Mouse (Mus musculus) MEL (cell line): Measurements from ENCODE around the gene D430042O09Rik. TPM values are rescaled to one million over a fixed set of nuclear protein-coding genes. Genes with fewer than 3 reads are reported as not detected.

ENCODE experiments used
- DNase-seq: peaks from one replicate; pipeline ENCODE4 v3.0.0; 2011; ENCODE audit warnings: low read depth, low spot score
- H3K27ac ChIP-seq: 2 replicates; pipeline ENCODE4 v1.5.1; 2012; ENCODE audit warnings: low read depth, mild to moderate bottlenecking, control low read depth, low read length, moderate library complexity; ENCODE audit not compliant: control insufficient read depth
- H3K27me3 ChIP-seq, 2 experiments: fragments of 150-350 bp in 1 of 2; sonication (generic) in 1 of 2; 2 replicates each; pipeline ENCODE4 v1.6.1; 2012; ENCODE audit warnings: low read length in 2 of 2, mild to moderate bottlenecking in 2 of 2, improper control_type of control experiment in 1 of 2, moderate library complexity in 1 of 2; ENCODE audit not compliant: insufficient read depth in 2 of 2, control insufficient read depth in 1 of 2
- H3K36me3 ChIP-seq, 2 experiments: 2 replicates each; pipeline ENCODE4 v1.6.1; 2012 to 2014; ENCODE audit warnings: low read length in 2 of 2, improper control_type of control experiment in 1 of 2, inconsistent platforms in 1 of 2, mild to moderate bottlenecking in 1 of 2; ENCODE audit not compliant: insufficient read depth in 2 of 2, control insufficient read depth in 1 of 2
- H3K4me1 ChIP-seq, 2 experiments: fragments of 150-350 bp in 1 of 2; sonication (generic) in 1 of 2; 2 replicates each; pipeline ENCODE4 v1.6.1; 2012; ENCODE audit warnings: low read length in 2 of 2, improper control_type of control experiment in 1 of 2, mild to moderate bottlenecking in 1 of 2; ENCODE audit not compliant: insufficient read depth in 2 of 2, control insufficient read depth in 1 of 2
- H3K4me3 ChIP-seq, 2 experiments: fragments of 150-350 bp in 1 of 2; sonication (generic) in 1 of 2; 2 replicates each; pipeline ENCODE4 v1.5.1; 2012; ENCODE audit warnings: low read depth in 2 of 2, low read length in 2 of 2, mild to moderate bottlenecking in 2 of 2, moderate library complexity in 2 of 2, control low read depth in 1 of 2, improper control_type of control experiment in 1 of 2; ENCODE audit not compliant: control insufficient read depth in 1 of 2, insufficient read depth in 1 of 2
- H3K79me2 ChIP-seq: 2 replicates; pipeline ENCODE4 v1.6.1; 2012; ENCODE audit warnings: mild to moderate bottlenecking, low read length, moderate library complexity; ENCODE audit not compliant: control insufficient read depth, poor library complexity, insufficient read depth
- H3K9ac ChIP-seq: 2 replicates; pipeline ENCODE4 v1.6.1; 2012; ENCODE audit warnings: low read depth, mild to moderate bottlenecking, control low read depth, low read length, moderate library complexity; ENCODE audit not compliant: control insufficient read depth, poor library complexity, severe bottlenecking
- H3K9me3 ChIP-seq: fragments of 150-350 bp; sonication (generic); replicated peaks from 2 replicates; pipeline ENCODE4 v1.6.1; 2012; ENCODE audit warnings: mild to moderate bottlenecking, low read length, improper control_type of control experiment, moderate library complexity; ENCODE audit not compliant: insufficient read depth
- BHLHE40 ChIP-seq: IDR thresholded peaks from 2 replicates; pipeline ENCODE4 v1.6.1; 2012; ENCODE audit warnings: low read depth, mild to moderate bottlenecking, inconsistent platforms, low read length, improper control_type of control experiment, borderline replicate concordance
- CHD1 ChIP-seq: IDR thresholded peaks from 2 replicates; pipeline ENCODE4 v1.6.1; 2012; ENCODE audit warnings: low read depth, mild to moderate bottlenecking, inconsistent platforms, low read length, improper control_type of control experiment
- E2F4 ChIP-seq: IDR thresholded peaks from 2 replicates; pipeline ENCODE4 v1.6.1; 2011; ENCODE audit warnings: low read depth, low read length, improper control_type of control experiment, borderline replicate concordance
- ELF1 ChIP-seq: IDR thresholded peaks from 2 replicates; pipeline ENCODE4 v1.6.1; 2014; ENCODE audit warnings: low read depth, mild to moderate bottlenecking, inconsistent platforms, low read length, improper control_type of control experiment, moderate library complexity
- EP300 ChIP-seq, 2 experiments: IDR thresholded peaks; 2 replicates each; pipeline ENCODE4 v1.6.1; 2011; ENCODE audit warnings: improper control_type of control experiment in 2 of 2, low read length in 2 of 2, low read depth in 1 of 2, mild to moderate bottlenecking in 1 of 2
- GATA1 ChIP-seq: IDR thresholded peaks from 2 replicates; pipeline ENCODE4 v1.6.1; 2011; ENCODE audit warnings: low read depth, low read length, improper control_type of control experiment
- JUND ChIP-seq: IDR thresholded peaks from 2 replicates; pipeline ENCODE4 v1.6.1; 2011; ENCODE audit warnings: low read depth, mild to moderate bottlenecking, improper control_type of control experiment, low read length
- KAT2A ChIP-seq: conservative IDR thresholded peaks from 2 replicates; pipeline ENCODE4 v1.6.1; 2012; ENCODE audit warnings: low read depth, low read length, improper control_type of control experiment, inconsistent platforms
- MAFK ChIP-seq: IDR thresholded peaks from 2 replicates; pipeline ENCODE4 v1.6.1; 2011; ENCODE audit warnings: low read depth, mild to moderate bottlenecking, low read length, improper control_type of control experiment, borderline replicate concordance
- MAX ChIP-seq: IDR thresholded peaks from 2 replicates; pipeline ENCODE4 v1.6.1; 2011; ENCODE audit warnings: low read length, improper control_type of control experiment
- MAZ ChIP-seq: IDR thresholded peaks from 2 replicates; pipeline ENCODE4 v1.6.1; 2012; ENCODE audit warnings: low read depth, mild to moderate bottlenecking, inconsistent platforms, low read length, improper control_type of control experiment
- MYB ChIP-seq: IDR thresholded peaks from 2 replicates; pipeline ENCODE4 v1.6.1; 2011; ENCODE audit warnings: mild to moderate bottlenecking, low read depth, low read length, improper control_type of control experiment
- MYC ChIP-seq: IDR thresholded peaks from 2 replicates; pipeline ENCODE4 v1.6.1; 2011; ENCODE audit warnings: low read depth, mild to moderate bottlenecking, low read length, improper control_type of control experiment, moderate library complexity
- POLR2A ChIP-seq, 2 experiments: IDR thresholded peaks; 2 replicates each; pipeline ENCODE4 v1.6.1; 2011 to 2012; ENCODE audit warnings: low read length in 2 of 2, mild to moderate bottlenecking in 2 of 2, control low read depth in 1 of 2, improper control_type of control experiment in 1 of 2, low read depth in 1 of 2, moderate library complexity in 1 of 2; ENCODE audit not compliant: control insufficient read depth in 1 of 2, insufficient read depth in 1 of 2, poor library complexity in 1 of 2
- RAD21 ChIP-seq: IDR thresholded peaks from 2 replicates; pipeline ENCODE4 v1.6.1; 2011; ENCODE audit warnings: mild to moderate bottlenecking, low read depth, low read length, improper control_type of control experiment
- RCOR1 ChIP-seq: IDR thresholded peaks from 2 replicates; pipeline ENCODE4 v1.6.1; 2012; ENCODE audit warnings: low read depth, mild to moderate bottlenecking, inconsistent platforms, low read length, improper control_type of control experiment
- TCF12 ChIP-seq: IDR thresholded peaks from 2 replicates; pipeline ENCODE4 v1.6.1; 2014; ENCODE audit warnings: low read depth, mild to moderate bottlenecking, inconsistent platforms, low read length, improper control_type of control experiment, moderate library complexity
- UBTF ChIP-seq: IDR thresholded peaks from 2 replicates; pipeline ENCODE4 v1.6.1; 2012; ENCODE audit warnings: low read depth, mild to moderate bottlenecking, inconsistent platforms, low read length, improper control_type of control experiment, moderate library complexity, borderline replicate concordance; ENCODE audit not compliant: insufficient read depth
- USF1 ChIP-seq: IDR thresholded peaks from 2 replicates; pipeline ENCODE4 v1.6.1; 2014; ENCODE audit warnings: low read depth, mild to moderate bottlenecking, inconsistent platforms, low read length, improper control_type of control experiment, moderate library complexity
- USF2 ChIP-seq, 2 experiments: IDR thresholded peaks; 2 replicates each; pipeline ENCODE4 v1.6.1; 2011 to 2012; ENCODE audit warnings: improper control_type of control experiment in 2 of 2, low read length in 2 of 2, borderline replicate concordance in 1 of 2, inconsistent platforms in 1 of 2, low read depth in 1 of 2, mild to moderate bottlenecking in 1 of 2; ENCODE audit not compliant: insufficient read depth in 1 of 2
- ZC3H11A ChIP-seq: IDR thresholded peaks from 2 replicates; pipeline ENCODE4 v1.6.1; 2012; ENCODE audit warnings: low read depth, mild to moderate bottlenecking, inconsistent platforms, low read length, improper control_type of control experiment
- ZKSCAN1 ChIP-seq: IDR thresholded peaks from 2 replicates; pipeline ENCODE4 v1.6.1; 2012; ENCODE audit warnings: low read depth, mild to moderate bottlenecking, inconsistent platforms, low read length, improper control_type of control experiment, moderate library complexity
- ZNF384 ChIP-seq: IDR thresholded peaks from 2 replicates; pipeline ENCODE4 v1.6.1; 2012; ENCODE audit warnings: low read depth, mild to moderate bottlenecking, inconsistent platforms, low read length, improper control_type of control experiment
- polyA plus RNA-seq, 2 experiments: library from polyadenylated mRNA; stranded (reverse) in 1 of 2; unstranded in 1 of 2; fragments of >175 nt in 1 of 2; fragments of >200 nt in 1 of 2; gene quantifications; 2 replicates each; pipeline versions ENCODE4 v1.2.1 to v1.2.4; 2012; ENCODE audit warnings: low replicate concordance in 2 of 2, low read depth in 1 of 2; ENCODE audit not compliant: insufficient read length in 2 of 2, insufficient read depth in 1 of 2, missing spikeins in 1 of 2
- total RNA-seq: library from RNA; depleted of rRNA; stranded (reverse); fragments of 300-350 nt; gene quantifications from 2 replicates; pipeline ENCODE4 v1.2.3, GENCODE M21; 2012

The D430042O09Rik gene
- total and polyA plus RNA-seq, 3 experiments: 6.2 to 12.8 TPM; not detected in 1

- DNase-seq: no peak
- Histone ChIP-seq H3K4me3 (no peak overlapping the region), H3K27ac (no peak overlapping the region), H3K9me3 (no peaks in the 10 kb centered on the region), H3K9ac (no peak overlapping the region), H3K4me1 (no peaks in the 10 kb centered on the region), H3K36me3 (no peaks in the 10 kb centered on the region), H3K27me3 (no peaks in the 10 kb centered on the region; a peak in 2 of 4 replicates), H3K79me2 (no peaks in the 10 kb centered on the region)
- no peak for TF ChIP-seq USF2 (IDR thresholded peaks at IDR 0.05; ENCODE audit: borderline replicate concordance in 1 of 2, insufficient read depth in 1 of 2, low read depth in 1 of 2, low read length in 2 of 2)
- no peak for TF ChIP-seq TCF12
- TF ChIP-seq RCOR1: no peak
- TF ChIP-seq ZC3H11A: no peak
- TF ChIP-seq E2F4: no peak
- no peak for TF ChIP-seq RAD21
- TF ChIP-seq CHD1: no peak
- no peak for TF ChIP-seq ZNF384
- no peak for TF ChIP-seq UBTF
- no peak for TF ChIP-seq MAX
- TF ChIP-seq MYB: no peak
- TF ChIP-seq GATA1: no peak
- no peak for TF ChIP-seq ZKSCAN1
- TF ChIP-seq KAT2A: no peak
- TF ChIP-seq USF1: no peak
- no peak for TF ChIP-seq EP300 (IDR thresholded peaks at IDR 0.05; ENCODE audit: low read depth in 1 of 2, low read length in 2 of 2)
- no peak for TF ChIP-seq MAFK
- TF ChIP-seq POLR2A (IDR thresholded peaks at IDR 0.05; ENCODE audit: control insufficient read depth in 1 of 2, insufficient read depth in 1 of 2, low read depth in 1 of 2, low read length in 2 of 2, poor library complexity in 1 of 2): no peak
- TF ChIP-seq JUND: no peak
- no peak for TF ChIP-seq ELF1
These were observed 192.9 kb downstream of the D430042O09Rik start for GRCm38 (mm10) chr7:125900386-125901161.

GRCm38 (mm10) chr7:125920801-125921200 lies 213.1 kb downstream of the D430042O09Rik start:
- Histone ChIP-seq H3K27me3 (peaks cover 0 to 5% of the 10 kb centered on the region in 2 experiments; a peak in 2 of 4 replicates), H3K36me3 (no peaks in the 10 kb centered on the region), H3K9ac (no peak overlapping the region), H3K4me1 (no peaks in the 10 kb centered on the region), H3K9me3 (no peaks in the 10 kb centered on the region), H3K79me2 (no peaks in the 10 kb centered on the region), H3K27ac (no peak overlapping the region), H3K4me3 (no peak overlapping the region)
- DNase-seq: no peak
- TF ChIP-seq BHLHE40: no peak
- no peak for TF ChIP-seq RCOR1
- TF ChIP-seq MAZ: no peak
- no peak for TF ChIP-seq MYC
